Mouse (Mus musculus) ES-CJ7 (cell line): ENCODE measurements around the gene Il12rb1.
"Not testable (repeated sequence)": the region's sequence is repeated elsewhere in the genome, so short reads cannot be mapped to it uniquely, and the experiment has no call there.

ENCODE experiments used
- DNase-seq: peaks from one replicate; pipeline ENCODE4 v3.0.0; 2011; ENCODE audit warnings: low read depth, low spot score

The Il12rb1 gene

DNA sequence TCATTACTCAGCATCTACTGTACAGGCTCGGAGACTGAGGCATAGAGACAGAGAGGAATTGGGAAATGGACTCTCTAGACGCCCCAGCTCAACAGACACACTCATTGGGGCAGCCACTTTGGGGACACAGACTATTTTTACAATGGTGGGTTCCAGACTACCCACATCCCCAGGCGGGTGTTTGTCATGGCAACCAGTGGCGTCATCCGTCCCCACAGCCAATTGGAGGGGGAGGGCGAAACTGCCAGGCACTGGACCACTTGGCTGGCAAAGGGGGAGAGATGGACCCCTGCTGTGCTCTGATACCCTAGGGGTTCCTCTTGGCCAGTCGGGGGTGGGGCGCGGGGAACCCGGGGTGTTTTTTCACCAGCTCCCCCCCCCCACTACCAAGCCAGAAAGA, 7.6 kb upstream of the Il12rb1 start:
- no peak for DNase-seq

DNA sequence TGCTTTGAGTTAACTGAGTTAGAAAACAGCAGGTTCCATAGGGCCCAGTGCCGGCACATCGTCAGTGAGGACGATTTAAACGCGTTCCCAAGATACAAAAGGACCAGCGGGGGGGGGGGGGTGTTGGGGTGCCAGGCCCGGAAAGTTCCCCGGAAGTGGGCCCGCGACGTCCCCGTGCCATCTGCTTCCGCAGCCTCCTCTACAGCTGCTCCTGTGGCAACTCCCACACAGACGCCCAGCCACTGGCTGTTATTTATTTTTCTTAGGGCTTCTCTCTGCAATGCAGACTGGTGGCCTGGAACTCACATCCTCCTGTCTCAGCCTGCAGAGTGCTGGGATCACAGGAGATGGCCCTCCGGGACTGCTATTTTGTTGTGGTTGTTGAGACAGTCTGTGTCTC, 7.1 kb upstream of the Il12rb1 start:
- DNase-seq = no peak

DNA sequence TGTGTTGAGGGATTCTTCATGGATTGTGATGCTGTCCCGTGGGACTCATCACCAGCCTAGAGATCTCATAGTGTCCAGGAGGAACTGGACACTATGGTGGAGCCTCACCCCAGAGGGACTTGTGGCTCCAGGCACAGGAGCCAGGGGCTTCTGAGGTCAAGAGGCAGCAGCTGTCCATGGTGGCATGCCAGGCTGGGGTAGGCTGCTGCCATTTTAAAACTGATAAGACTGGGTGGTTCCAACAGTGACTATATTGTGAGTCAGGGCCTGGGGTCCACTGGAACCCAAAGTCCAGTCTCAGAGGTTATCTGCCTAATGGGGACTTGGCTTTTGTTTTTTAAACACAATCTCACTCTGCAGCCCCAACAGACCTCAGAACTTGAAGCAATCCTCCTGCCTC, 6.4 kb upstream of the Il12rb1 start:
- DNase-seq = no peak

DNA sequence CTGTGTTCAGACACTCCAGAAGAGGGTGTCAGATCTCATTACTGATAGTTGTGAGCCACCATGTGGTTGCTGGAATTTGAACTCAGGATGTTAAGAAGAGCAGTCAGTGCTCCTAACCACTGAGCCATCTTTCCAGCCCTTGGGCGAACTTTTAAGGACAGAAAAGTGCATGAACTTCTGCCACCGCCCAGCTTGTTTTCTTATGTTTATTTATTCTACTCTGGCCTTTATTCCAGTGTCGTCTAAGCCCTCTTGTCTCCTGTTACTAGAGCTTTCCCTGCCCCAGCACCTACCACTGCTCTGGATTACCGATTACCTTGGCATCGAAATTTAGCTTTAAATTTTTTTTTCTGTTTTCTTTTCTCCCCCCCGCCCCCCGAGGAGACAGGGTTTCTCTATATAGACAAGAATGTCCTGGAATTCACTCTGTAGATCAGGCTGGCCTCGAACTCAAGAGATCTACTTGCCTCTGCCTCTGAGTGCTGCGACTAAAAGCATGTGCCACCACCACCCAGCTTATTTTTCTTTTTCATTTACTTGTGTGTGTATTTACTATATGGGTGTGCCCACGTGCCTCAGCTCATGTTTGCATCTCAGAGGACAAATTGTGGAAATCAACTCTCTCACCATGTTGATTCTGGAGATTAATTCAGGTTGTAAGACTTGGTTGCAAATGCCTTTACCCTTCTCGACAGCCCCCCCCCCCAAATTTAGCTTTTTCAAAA, 5.3 kb upstream of the Il12rb1 start:
- DNase-seq = peak; percentile 84

GRCm38 (mm10) chr8:70803761-70804480, 4.3 kb upstream of the Il12rb1 start:
- DNase-seq = no peak

DNA sequence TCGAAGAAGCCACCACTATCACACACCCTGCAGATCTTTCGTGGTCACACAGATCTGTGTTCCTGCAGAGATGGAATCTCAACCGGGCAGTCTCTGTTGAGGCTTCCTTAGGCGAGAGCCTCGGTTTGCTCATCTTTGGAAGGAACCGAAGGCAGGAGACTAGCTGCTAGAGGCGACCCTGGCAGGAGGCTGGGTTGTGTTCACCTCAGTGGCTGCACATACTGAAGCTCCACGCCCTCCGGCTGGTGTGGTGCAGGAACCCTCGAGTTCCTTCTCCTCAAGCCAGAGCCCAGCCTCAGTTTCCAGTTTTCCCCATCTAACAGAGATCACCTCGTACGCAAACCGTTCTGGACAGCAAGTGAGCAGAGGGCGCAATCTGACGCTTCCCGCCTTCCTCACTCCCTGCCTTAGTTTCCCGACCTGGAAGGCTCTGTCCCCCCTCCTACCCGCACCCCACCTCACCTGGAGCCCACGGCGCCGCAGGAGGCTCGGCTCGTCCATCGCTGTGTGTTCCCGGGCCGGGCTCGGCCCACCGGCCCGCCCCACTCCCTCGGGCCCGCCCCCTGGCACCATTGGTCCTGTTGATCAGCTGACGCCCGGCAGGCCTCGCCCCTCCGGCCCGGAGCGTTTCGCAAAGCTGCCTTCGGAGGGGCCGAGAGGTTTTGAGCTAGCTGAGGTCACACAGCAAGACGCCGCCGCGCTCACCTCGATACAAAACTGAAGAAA, 3.6 kb upstream of the Il12rb1 start, which contains the start of gene Mast3:
Mast3 (minus strand) TSS at position 574 of the 726 bp plus-strand sequence.
- DNase-seq = peak; percentile 82

DNA sequence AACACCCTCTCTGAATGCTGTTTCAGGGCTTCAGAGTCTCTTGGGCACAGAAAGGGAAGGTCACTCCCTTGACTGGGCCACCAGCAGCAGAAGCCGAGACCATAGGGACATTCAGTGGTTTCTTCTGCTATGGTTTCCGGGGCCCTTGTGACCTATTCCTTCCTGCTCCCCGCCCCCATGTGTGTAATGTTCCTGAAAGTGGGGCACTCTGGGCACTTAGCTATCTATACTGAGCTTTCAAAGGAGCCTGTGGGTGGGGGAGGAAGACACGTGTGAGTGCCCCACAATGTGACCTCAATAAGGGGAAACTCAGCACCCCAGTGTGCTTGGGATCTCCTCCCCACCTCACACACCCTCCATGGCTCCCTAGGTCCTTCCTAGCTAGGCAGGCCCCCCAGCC, 1.7 kb upstream of the Il12rb1 start:
- DNase-seq = no peak

DNA sequence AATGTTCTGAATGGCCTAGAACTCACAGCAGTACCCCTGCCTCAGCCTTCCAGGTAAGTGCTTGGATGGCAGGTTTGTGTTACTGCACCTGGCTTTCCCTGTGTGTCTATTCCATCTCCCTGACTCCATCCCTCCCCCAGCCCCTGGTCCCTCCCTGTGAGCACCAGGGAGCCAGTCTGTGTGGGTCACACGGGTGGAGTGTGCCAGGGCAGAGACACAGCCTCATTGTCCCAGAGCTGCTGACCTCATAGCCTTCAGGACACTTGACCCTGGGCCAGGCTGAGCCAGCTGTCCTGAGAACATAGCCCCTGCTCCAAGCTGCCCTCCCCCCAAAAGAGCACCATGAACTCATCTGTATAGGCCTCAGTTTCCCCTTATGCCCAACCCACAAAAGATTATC, 945 bp upstream of the Il12rb1 start:
- no peak for DNase-seq

DNA sequence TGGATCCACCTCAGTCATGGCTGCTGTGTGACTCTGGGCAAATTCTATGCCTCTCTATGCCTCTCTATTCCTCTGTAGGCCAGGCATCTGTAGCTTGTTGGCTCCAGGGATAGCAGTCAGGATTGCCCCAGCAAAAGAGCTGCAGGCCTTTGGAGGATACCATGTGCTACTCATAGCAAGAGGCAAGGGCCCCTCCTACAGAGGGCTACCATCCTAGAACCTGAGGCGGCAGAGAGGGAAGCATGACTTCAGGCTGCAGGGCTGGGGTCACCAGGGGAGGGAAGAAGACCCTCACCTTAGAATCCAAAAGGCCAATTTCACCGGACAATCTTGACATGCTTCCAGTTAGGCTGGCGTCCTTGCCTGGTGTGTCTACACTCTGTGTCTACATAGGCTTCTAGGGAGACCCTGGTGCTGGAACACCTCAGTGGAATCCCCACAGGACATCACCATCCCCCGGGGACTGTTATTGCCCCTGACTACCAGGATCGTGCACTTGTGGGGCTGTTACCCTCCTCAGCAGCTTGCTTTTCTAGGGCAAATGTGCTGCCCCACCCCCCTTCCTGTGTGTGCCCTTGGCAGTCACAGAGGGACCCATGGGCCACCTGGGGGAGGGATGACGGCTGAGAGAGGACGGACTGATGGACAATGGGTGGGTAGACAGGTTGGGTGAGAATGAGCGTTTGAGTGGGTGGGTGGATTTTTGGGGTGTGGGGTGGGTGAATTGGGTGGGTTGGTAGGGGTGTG, 879 bp downstream of the Il12rb1 start:
- no peak for DNase-seq

DNA sequence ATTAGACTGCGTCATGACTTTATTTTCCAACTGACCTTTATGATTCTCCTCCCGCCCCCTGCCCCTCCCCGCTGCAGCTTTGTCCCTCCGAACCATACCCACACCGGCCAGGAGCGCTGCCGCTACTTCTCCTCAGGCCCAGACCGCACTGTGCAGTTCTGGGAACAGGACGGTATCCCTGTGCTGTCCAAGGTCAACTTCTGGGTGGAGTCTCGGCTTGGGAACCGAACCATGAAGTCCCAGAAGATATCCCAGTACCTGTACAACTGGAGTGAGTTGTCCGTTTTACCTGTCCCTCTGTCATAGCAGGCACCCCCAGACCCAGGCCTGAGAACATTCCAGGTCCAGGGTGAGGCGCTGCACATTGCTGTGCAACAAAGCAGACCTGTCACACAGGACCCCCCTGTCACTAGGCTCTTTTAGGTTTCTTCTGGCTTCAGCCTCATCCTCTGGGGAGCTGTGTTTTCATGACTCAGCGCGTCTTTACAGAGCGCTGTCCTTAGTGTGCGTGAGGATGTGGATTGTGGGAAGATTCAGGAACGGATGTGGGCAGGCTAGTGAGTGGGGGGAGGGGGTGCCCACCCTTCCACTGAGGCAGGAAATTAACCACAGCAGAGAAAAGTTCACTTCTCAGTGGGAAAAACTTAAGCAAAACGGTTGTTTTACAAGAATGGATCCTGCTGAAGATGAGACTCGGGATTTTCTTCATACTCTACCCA, 2.9 kb downstream of the Il12rb1 start:
- peak; percentile 64 for DNase-seq

GRCm38 (mm10) chr8:70812055-70812454, 3.8 kb downstream of the Il12rb1 start:
- DNase-seq = no peak

- DNase-seq = no peak
Measured at GRCm38 (mm10) chr8:70812885-70813284, 4.6 kb downstream of the Il12rb1 start.

GRCm38 (mm10) chr8:70816679-70817078, 8.4 kb downstream of the Il12rb1 start:
- peak; percentile 67 for DNase-seq

DNA sequence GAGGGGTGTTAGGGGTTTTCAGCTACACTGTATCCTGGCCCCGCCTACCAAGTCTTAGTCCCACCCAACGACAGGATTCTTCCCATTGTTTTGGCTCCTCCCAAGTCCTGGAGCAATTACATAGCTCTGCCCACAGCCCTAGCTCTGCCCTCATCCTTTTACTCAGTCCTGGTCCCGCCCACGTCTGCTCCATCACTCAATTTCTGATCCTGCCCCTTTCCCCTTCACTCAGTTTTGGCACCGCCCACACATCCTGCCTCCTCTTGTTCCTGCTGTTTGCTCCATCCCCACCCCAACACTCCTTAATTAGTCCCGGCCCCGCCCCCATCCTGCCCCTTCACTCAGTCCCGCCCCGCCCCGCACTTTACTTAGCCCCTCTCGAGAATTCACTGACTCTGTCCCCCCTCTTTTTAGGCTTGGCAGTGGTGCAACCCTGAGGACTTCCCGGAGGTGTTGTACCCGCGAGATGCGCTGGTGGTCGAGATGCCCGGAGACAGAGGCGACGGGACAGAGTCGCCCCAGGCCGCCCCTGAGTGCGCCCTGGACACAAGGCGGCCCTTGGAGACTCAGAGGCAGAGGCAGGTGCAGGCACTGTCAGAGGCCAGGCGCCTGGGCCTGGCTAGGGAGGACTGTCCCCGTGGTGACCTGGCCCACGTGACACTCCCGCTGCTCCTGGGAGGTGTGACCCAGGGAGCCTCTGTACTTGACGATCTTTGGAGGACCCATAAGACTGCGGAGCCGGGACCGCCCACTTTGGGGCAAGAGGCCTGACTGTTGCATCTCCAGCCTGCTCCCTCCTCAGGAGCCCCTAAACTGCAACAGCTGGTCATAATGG, 12.1 kb downstream of the Il12rb1 start:
- peak; percentile 100 for DNase-seq

DNA sequence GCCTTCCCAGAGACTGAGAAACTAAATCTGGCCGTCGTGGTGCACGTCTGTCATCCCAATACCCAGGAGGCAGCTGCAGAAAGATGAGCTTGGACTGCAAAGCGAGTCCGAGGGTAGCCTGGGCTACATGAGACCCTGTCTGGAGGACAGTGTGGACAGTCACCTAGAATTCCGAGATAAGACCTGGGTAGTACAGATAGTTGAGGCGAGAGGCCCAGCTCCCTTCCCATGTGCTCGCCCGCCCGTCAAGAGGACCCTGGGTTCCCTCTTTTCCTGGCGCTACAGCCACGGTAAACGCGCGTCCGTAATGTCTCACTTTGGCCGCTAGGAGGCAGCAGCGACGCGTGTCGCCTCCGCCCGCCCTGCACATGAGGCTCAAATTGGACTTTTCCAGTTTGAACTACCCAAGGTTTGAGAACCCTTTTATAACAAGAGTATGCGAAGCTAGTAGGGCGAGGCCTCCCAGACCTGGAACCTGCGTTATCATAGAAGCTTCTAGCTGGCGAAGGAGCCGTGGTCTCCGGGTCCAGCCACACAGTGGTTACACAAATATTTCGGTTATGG, 13.2 kb downstream of the Il12rb1 start:
- peak; percentile 87 for DNase-seq

GRCm38 (mm10) chr8:70821992-70822391, 13.7 kb downstream of the Il12rb1 start:
- DNase-seq = peak; percentile 39

DNA sequence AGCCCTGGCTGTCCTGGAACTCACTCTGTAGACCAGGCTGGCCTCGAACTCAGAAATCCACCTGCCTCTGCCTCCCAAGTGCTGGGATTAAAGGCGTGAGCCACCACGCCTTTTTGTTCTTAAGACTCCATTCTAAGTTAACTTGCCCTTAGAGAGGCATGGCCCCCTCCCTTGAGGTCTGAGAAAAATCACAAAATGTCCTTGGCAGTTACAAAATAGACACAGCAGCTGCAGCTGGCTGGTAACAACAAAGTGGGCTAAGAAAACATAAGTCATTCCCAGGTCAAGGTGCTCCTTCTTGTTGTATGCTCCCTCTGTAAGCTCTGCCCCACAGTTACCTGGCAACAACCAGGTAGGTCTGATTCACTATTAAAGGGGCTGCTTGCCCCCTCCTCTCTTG, 14.3 kb downstream of the Il12rb1 start:
- DNase-seq = not testable (repeated sequence)

DNA sequence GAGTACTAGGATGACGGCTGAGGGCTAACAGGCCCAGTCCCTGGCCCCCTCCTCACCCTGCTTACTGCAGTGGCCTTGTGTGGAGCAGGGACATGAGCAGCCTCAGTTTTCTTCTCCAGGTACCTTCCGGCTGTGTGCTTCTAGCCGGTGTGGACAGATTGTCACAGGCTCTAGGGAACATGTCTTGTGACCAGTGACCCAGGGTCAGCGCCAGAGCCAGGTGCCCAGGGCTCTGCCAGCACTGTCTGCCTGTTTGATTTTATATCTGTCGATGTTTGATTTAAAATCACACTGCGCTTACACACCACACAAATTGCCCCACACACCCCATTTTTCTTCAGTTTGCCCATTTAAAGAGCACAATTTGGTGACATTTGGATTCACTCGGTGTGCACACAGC, 15.6 kb downstream of the Il12rb1 start:
- DNase-seq = no peak

DNA sequence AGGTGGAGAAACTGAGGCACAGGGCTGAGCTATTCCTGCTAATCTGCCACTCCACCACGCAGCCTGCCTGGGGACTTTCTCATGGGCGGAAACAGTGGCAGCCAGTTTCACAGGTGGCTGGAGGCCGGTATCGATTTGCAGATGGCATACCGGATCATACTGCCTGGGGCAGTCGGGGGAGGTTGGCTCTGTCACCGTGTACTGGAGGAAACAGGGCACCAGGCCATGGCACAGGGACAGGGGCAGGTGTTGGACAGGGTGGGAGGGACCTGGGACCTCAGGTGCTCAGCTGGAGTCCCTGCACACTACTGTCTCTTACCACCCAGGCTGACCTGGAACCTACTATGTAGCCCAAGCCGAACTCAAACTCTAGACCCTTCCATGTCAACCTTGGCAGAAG, 17.6 kb downstream of the Il12rb1 start:
- no peak for DNase-seq

GRCm38 (mm10) chr8:70827010-70827409, 18.8 kb downstream of the Il12rb1 start:
- peak; percentile 74 for DNase-seq
